Mouse (Mus musculus) lung, embryonic 14.5 days (tissue): ENCODE results near the gene Llgl1. TPM values are rescaled to one million over a fixed set of nuclear protein-coding genes. Genes with fewer than 3 reads are reported as not detected.

Experiments used
- ATAC-seq: fragments of 200-750 bp; cut with Nextera tagmentation; 2 replicates; pipeline ENCODE4 v1.8.0; 2017; ENCODE audit warnings: mild to moderate bottlenecking, moderate TSS enrichment, moderate library complexity; ENCODE audit not compliant: insufficient read depth
- DNase-seq: peaks from one replicate; pipeline ENCODE4 v3.0.0-alpha.2; 2015
- H3K27ac ChIP-seq: fragments of 300-500 bp; sonication (generic); 2 replicates; pipeline ENCODE4 v1.5.1; 2014; ENCODE audit warnings: low read depth, mild to moderate bottlenecking, moderate library complexity
- H3K27me3 ChIP-seq: fragments of 300-500 bp; sonication (generic); 2 replicates; pipeline ENCODE4 v1.6.1; 2014; ENCODE audit warnings: low read length, control low read depth; ENCODE audit not compliant: insufficient read depth
- H3K36me3 ChIP-seq: fragments of 300-500 bp; sonication (generic); 2 replicates; pipeline ENCODE4 v1.6.1; 2014; ENCODE audit warnings: control low read depth; ENCODE audit not compliant: insufficient read depth
- H3K4me1 ChIP-seq: fragments of 300-500 bp; sonication (generic); 2 replicates; pipeline ENCODE4 v1.6.1; 2014; ENCODE audit warnings: antibody characterized with exemption, control low read depth; ENCODE audit not compliant: insufficient read depth
- H3K4me2 ChIP-seq: fragments of 300-500 bp; sonication (generic); 2 replicates; pipeline ENCODE4 v1.6.1; 2014; ENCODE audit warnings: mild to moderate bottlenecking
- H3K4me3 ChIP-seq: fragments of 300-500 bp; sonication (generic); 2 replicates; pipeline ENCODE4 v1.5.1; 2014; ENCODE audit warnings: low read depth, low read length
- H3K9ac ChIP-seq: fragments of 300-500 bp; sonication (generic); 2 replicates; pipeline ENCODE4 v1.6.1; 2014
- H3K9me3 ChIP-seq: fragments of 300-500 bp; sonication (generic); 2 replicates; pipeline ENCODE4 v1.6.1; 2016; ENCODE audit warnings: low read depth, low read length, control low read depth
- CTCF ChIP-seq: IDR thresholded peaks from 2 replicates; pipeline ENCODE4 v1.5.1; 2016; ENCODE audit warnings: antibody characterized with exemption, low read depth
- WGBS: fragments of 180-500 bp; shearing (Covaris S2); extraction: QIAGEN DNeasy Blood & Tissue Kit; methylation state at CpG from one replicate; pipeline ENCODE4 v1.1.7; 2014; 5-methylcytosine and 5-hydroxymethylcytosine counted together
- polyA plus RNA-seq: library from polyadenylated mRNA; unstranded; fragments of >200 nt; fragmentation: Nextera tagmentation; extraction: Ambion mirVana; gene quantifications from 2 replicates; pipeline ENCODE4 v1.2.1, GENCODE M21; 2014

Llgl1 gene
- polyA plus RNA-seq, 1 experiment from 2014 or later: 69.6 TPM

DNA sequence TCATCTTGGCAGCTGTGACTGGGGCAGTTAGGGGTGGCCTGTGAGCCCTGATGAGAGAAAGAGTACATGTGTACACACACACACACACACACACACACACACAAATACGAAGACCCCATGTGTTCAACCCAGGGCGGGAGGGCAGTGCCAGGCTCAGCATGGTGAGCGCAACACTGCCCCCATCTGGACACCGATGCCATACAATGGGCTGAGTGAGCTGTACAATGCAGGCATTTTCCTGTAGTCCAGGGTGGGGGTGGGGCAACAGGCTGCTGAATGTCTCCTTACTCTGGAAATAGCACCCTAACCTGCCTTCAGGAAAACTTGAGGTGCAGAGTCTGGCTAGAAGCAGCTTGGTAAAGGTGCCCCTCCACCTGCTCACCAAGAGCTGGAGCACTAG is 3.6 kb downstream of the Llgl1 start:
- ATAC-seq (no peak), DNase-seq (peak; percentile 78)
- no peak overlapping the region for H3K27ac ChIP-seq
- no peaks in the 10 kb centered on the region for H3K27me3 ChIP-seq
- WGBS: 39% methylated on average over 4 of the region's 4 CpGs
- H3K4me3 ChIP-seq: no peak overlapping the region
- H3K36me3 ChIP-seq: peaks cover 40% of the 10 kb centered on the region
- H3K4me2 ChIP-seq: no peak overlapping the region
- peaks cover 5% of the 10 kb centered on the region; the same call in 1 of the 2 replicates for H3K4me1 ChIP-seq
- peak; percentile 80 for TF ChIP-seq CTCF
- H3K9me3 ChIP-seq: no peaks in the 10 kb centered on the region
- no peak overlapping the region for H3K9ac ChIP-seq

GRCm38 (mm10) chr11:60704023-60704880 is 4.7 kb downstream of the Llgl1 start:
- no peak overlapping the region for H3K4me2 ChIP-seq
- H3K9me3 ChIP-seq: no peaks in the 10 kb centered on the region
- ATAC-seq (no peak), DNase-seq (no peak)
- TF ChIP-seq CTCF: no peak
- H3K27ac ChIP-seq: no peak overlapping the region
- H3K4me1 ChIP-seq: peaks cover 5% of the 10 kb centered on the region; the same call in 1 of the 2 replicates
- H3K9ac ChIP-seq: no peak overlapping the region
- 89% methylated on average over 19 of the region's 19 CpGs for WGBS
- H3K36me3 ChIP-seq: peaks cover 51% of the 10 kb centered on the region
- no peaks in the 10 kb centered on the region for H3K27me3 ChIP-seq
- H3K4me3 ChIP-seq: no peak overlapping the region

DNA sequence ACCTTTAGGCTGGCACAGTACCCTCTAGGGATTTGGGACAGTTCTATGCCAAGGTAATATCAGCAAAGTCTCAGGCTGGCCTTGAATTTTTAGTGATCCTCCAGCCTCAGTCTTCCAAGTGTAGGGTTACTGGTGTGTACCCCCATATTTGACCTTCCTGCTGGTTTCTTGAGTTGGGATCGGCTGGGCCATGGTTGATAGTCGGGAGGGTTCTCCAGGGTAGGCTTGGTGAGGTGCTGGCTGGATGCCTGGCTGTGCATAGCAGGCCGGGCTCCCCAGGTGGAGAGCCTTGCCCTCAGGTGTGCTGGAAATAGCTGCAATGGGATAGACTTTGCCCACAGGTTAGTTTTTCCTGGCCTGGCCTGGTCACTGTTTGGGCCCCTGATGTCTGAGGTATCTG is 5.7 kb downstream of the Llgl1 start:
- 83% methylated on average over 3 of the region's 3 CpGs for WGBS
- Histone ChIP-seq H3K4me2 (no peak overlapping the region), H3K36me3 (peaks cover 61% of the 10 kb centered on the region)

DNA sequence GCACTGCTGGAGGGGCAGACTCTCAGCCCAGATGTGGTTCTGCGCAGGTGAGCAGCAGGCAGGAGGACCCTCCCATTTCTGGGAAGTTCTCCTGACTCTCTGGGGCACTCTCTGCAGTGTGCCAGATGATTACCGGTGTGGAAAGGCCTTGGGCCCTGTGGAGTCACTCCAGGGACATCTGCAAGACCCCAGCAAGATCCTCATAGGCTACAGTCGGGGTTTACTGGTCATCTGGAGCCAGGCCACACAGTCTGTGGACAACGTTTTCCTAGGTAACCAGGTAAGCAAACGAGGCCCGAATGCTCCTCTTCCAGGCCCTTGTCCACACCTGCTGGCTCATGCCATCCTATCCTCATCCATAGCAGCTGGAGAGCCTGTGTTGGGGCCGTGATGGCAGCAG is 6.6 kb downstream of the Llgl1 start:
- Histone ChIP-seq H3K27me3 (no peaks in the 10 kb centered on the region), H3K9ac (no peak overlapping the region), H3K27ac (no peak overlapping the region), H3K36me3 (peaks cover 68% of the 10 kb centered on the region), H3K4me1 (no peaks in the 10 kb centered on the region), H3K9me3 (no peaks in the 10 kb centered on the region), H3K4me3 (no peak overlapping the region), H3K4me2 (no peak overlapping the region)
- ATAC-seq: no peak
- no peak for TF ChIP-seq CTCF
- DNase-seq: no peak
- 86% methylated on average over 7 of the region's 7 CpGs for WGBS

More for the DNA sequence above, 5.7 kb downstream of the Llgl1 start:
- Histone ChIP-seq H3K9ac (no peak overlapping the region), H3K4me1 (peaks cover 5% of the 10 kb centered on the region; the same call in 1 of the 2 replicates), H3K9me3 (no peaks in the 10 kb centered on the region), H3K27me3 (no peaks in the 10 kb centered on the region), H3K27ac (no peak overlapping the region), H3K4me3 (no peak overlapping the region)
- ATAC-seq: no peak
- TF ChIP-seq CTCF: no peak
- no peak for DNase-seq

GRCm38 (mm10) chr11:60706696-60707480 is 7.4 kb downstream of the Llgl1 start:
- peaks cover 76% of the 10 kb centered on the region for H3K36me3 ChIP-seq
- no peaks in the 10 kb centered on the region for H3K4me1 ChIP-seq
- no peak overlapping the region for H3K27ac ChIP-seq
- ATAC-seq (no peak), DNase-seq (no peak)
- WGBS: 83% methylated on average over 14 of the region's 14 CpGs
- H3K4me3 ChIP-seq: no peak overlapping the region
- H3K4me2 ChIP-seq: no peak overlapping the region
- H3K27me3 ChIP-seq: no peaks in the 10 kb centered on the region
- no peak for TF ChIP-seq CTCF
- H3K9ac ChIP-seq: no peak overlapping the region
- H3K9me3 ChIP-seq: no peaks in the 10 kb centered on the region

GRCm38 (mm10) chr11:60707672-60708071 is 8.1 kb downstream of the Llgl1 start:
- Histone ChIP-seq H3K4me2 (no peak overlapping the region), H3K4me3 (no peak overlapping the region), H3K4me1 (no peaks in the 10 kb centered on the region), H3K9me3 (no peaks in the 10 kb centered on the region), H3K36me3 (peaks cover 84% of the 10 kb centered on the region), H3K9ac (no peak overlapping the region), H3K27me3 (no peaks in the 10 kb centered on the region), H3K27ac (no peak overlapping the region)
- DNase-seq (peak; percentile 30), ATAC-seq (peak; percentile 9; the same call in 1 of the 2 replicates)
- TF ChIP-seq CTCF: no peak
- 73% methylated on average over 3 of the region's 3 CpGs for WGBS

DNA sequence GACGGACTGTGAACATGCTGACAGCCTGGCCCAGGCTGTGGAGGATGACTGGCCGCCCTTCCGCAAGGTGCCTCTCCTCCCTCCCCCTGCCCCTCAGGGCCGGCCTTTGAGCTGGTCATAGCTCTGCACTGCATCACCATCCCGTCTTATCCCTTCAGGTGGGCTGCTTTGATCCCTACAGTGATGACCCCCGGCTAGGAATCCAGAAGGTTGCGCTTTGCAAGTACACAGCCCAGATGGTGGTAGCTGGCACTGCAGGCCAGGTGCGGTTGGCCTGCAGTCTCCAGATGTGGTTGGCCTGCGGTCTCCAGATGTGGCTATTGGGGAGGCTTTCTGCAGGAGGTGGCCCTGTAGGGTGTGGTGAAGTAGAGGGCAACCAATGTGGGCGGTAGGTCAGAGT is 9.1 kb downstream of the Llgl1 start:
- WGBS: 85% methylated on average over 10 of the region's 10 CpGs
- no peak for DNase-seq

More for the DNA sequence above, 9.1 kb downstream of the Llgl1 start:
- Histone ChIP-seq H3K9ac (no peak overlapping the region), H3K36me3 (peaks cover 94% of the 10 kb centered on the region), H3K27ac (no peak overlapping the region), H3K4me1 (no peaks in the 10 kb centered on the region), H3K4me2 (no peak overlapping the region), H3K27me3 (no peaks in the 10 kb centered on the region), H3K4me3 (no peak overlapping the region), H3K9me3 (no peaks in the 10 kb centered on the region)
- no peak for ATAC-seq
- no peak for TF ChIP-seq CTCF
